In genomic region chr15:101714356-101714755, GRCm38 (mm10) we compare ENCODE assay signal across 23 mouse cellular contexts. TPM values are rescaled to one million over a fixed set of nuclear protein-coding genes. Genes with fewer than 3 reads are reported as not detected.
DNase-seq lines count a peak whose midpoint lies in the region; ATAC-seq lines count a peak whose summit lies in the region.
"Had no signal": no experiment of that assay in that cellular context is flagged by ENCODE, and none has a peak within 500 bp of the region (broad histone marks: within the 10 kb centered on the region; RNA-seq: fewer than 3 reads in every experiment).

No protein-coding gene starts in this region.

- H3K27ac ChIP-seq in embryonic facial prominence, embryonic 12.5 days = 0 out of 2 replicates have a peak overlapping the region, but pooled peaks have one; percentile 30
- H3K27ac ChIP-seq in embryonic facial prominence, embryonic 10.5 days (replicated peaks) = no peak overlapping the region; the same call in none of the 2 replicates
- H3K27ac ChIP-seq in embryonic facial prominence, embryonic 13.5 days = peak overlapping the region; percentile 23
- peak overlapping the region; percentile 31 for H3K27ac ChIP-seq in stomach, embryonic 16.5 days (ENCODE audit: low read length)
- H3K27ac ChIP-seq: forebrain, embryonic 15.5 days; hindbrain, embryonic 10.5 days; hindbrain, embryonic 14.5 days had no signal

- no peak overlapping the region for H3K4me2 ChIP-seq in embryonic facial prominence, embryonic 12.5 days (replicated peaks)
- no peak overlapping the region for H3K4me2 ChIP-seq in embryonic facial prominence, embryonic 13.5 days
- H3K4me2 ChIP-seq in stomach, embryonic 16.5 days (ENCODE audit: low read depth, low read length) = no peak overlapping the region
- H3K4me2 ChIP-seq: forebrain, embryonic 15.5 days; heart, embryonic 12.5 days; hindbrain, embryonic 14.5 days had no signal

- H3K36me3 ChIP-seq in embryonic facial prominence, embryonic 12.5 days = no peaks in the 10 kb centered on the region
- H3K36me3 ChIP-seq in embryonic facial prominence, embryonic 10.5 days (replicated peaks) = no peaks in the 10 kb centered on the region
- no peaks in the 10 kb centered on the region for H3K36me3 ChIP-seq in embryonic facial prominence, embryonic 13.5 days
- H3K36me3 ChIP-seq in stomach, embryonic 16.5 days (ENCODE audit: control insufficient read depth, insufficient read depth, low read length) = no peaks in the 10 kb centered on the region
- H3K36me3 ChIP-seq: forebrain, embryonic 15.5 days; G1E; heart, embryonic 12.5 days; hindbrain, embryonic 10.5 days had no signal

- H3K27me3 ChIP-seq in embryonic facial prominence, embryonic 12.5 days = no peaks in the 10 kb centered on the region
- no peaks in the 10 kb centered on the region for H3K27me3 ChIP-seq in embryonic facial prominence, embryonic 10.5 days (replicated peaks; ENCODE audit: low read depth, poor library complexity, severe bottlenecking)
- no peaks in the 10 kb centered on the region for H3K27me3 ChIP-seq in embryonic facial prominence, embryonic 13.5 days
- no peaks in the 10 kb centered on the region for H3K27me3 ChIP-seq in stomach, embryonic 16.5 days (ENCODE audit: control insufficient read depth, insufficient read depth, low read length)
- H3K27me3 ChIP-seq: forebrain, embryonic 15.5 days had no signal

- no peak overlapping the region for H3K4me3 ChIP-seq in embryonic facial prominence, embryonic 12.5 days
- no peak overlapping the region for H3K4me3 ChIP-seq in embryonic facial prominence, embryonic 10.5 days
- H3K4me3 ChIP-seq in embryonic facial prominence, embryonic 13.5 days = no peak overlapping the region
- no peak overlapping the region for H3K4me3 ChIP-seq in stomach, embryonic 16.5 days (replicated peaks; ENCODE audit: low read length)
- H3K4me3 ChIP-seq: forebrain, embryonic 15.5 days; heart, embryonic 12.5 days; hindbrain, embryonic 10.5 days had no signal

- no peak for ATAC-seq in embryonic facial prominence, embryonic 12.5 days (ENCODE audit: insufficient number of reproducible peaks, insufficient read depth, low FRiP score, low TSS enrichment)
- ATAC-seq in embryonic facial prominence, embryonic 13.5 days (ENCODE audit: insufficient number of reproducible peaks, insufficient read depth, low FRiP score, low TSS enrichment, low read depth) = no peak
- no peak for ATAC-seq in stomach, embryonic 16.5 days (ENCODE audit: insufficient read depth, low FRiP score)
- ATAC-seq: CD4-positive, CD25-positive, alpha-beta regulatory T cell, adult 4 months; forebrain, embryonic 15.5 days had no signal

- no peak overlapping the region for H3K9ac ChIP-seq in embryonic facial prominence, embryonic 12.5 days
- no peak overlapping the region for H3K9ac ChIP-seq in embryonic facial prominence, embryonic 13.5 days
- no peak overlapping the region for H3K9ac ChIP-seq in stomach, embryonic 16.5 days (ENCODE audit: low read length)
- H3K9ac ChIP-seq: forebrain, embryonic 15.5 days; heart, embryonic 12.5 days; hindbrain, embryonic 14.5 days had no signal

- no peaks in the 10 kb centered on the region for H3K9me3 ChIP-seq in embryonic facial prominence, embryonic 12.5 days
- no peaks in the 10 kb centered on the region for H3K9me3 ChIP-seq in embryonic facial prominence, embryonic 10.5 days
- H3K9me3 ChIP-seq in embryonic facial prominence, embryonic 13.5 days = no peaks in the 10 kb centered on the region
- H3K9me3 ChIP-seq in stomach, embryonic 16.5 days (replicated peaks; ENCODE audit: control insufficient read depth, low read length) = no peaks in the 10 kb centered on the region
- H3K9me3 ChIP-seq: forebrain, embryonic 15.5 days; heart, embryonic 12.5 days; hindbrain, embryonic 10.5 days had no signal

- no peaks in the 10 kb centered on the region for H3K4me1 ChIP-seq in embryonic facial prominence, embryonic 12.5 days
- peaks cover 18% of the 10 kb centered on the region; the same call in 1 of the 2 replicates for H3K4me1 ChIP-seq in embryonic facial prominence, embryonic 10.5 days
- peaks cover 12% of the 10 kb centered on the region; the same call in 1 of the 2 replicates for H3K4me1 ChIP-seq in embryonic facial prominence, embryonic 13.5 days
- peaks cover 3% of the 10 kb centered on the region; the same call in 1 of the 2 replicates for H3K4me1 ChIP-seq in stomach, embryonic 16.5 days (ENCODE audit: control insufficient read depth, insufficient read depth, low read length)
- H3K4me1 ChIP-seq: forebrain, embryonic 15.5 days; heart, embryonic 12.5 days had no signal

- no peak for DNase-seq in embryonic facial prominence, embryonic 10.5 days (ENCODE audit: low spot score)
- DNase-seq in lung, postnatal 36 days = peak; percentile 20
- no peak for DNase-seq in lung, postnatal 25 days (ENCODE audit: low spot score)
- DNase-seq in heart, adult 18-20 months = no peak
- no peak for DNase-seq in retina, postnatal 1 day
- DNase-seq: adrenal gland, adult 8-10 months; adrenal gland, postnatal 36 days; B cell, adult 2 months; gastrocnemius, postnatal 10 days had no signal

- WGBS in embryonic facial prominence, embryonic 12.5 days = 76% methylated on average over 5 of the region's 5 CpGs
- 79% methylated on average over 5 of the region's 5 CpGs for WGBS in embryonic facial prominence, embryonic 10.5 days
- 78% methylated on average over 5 of the region's 5 CpGs for WGBS in embryonic facial prominence, embryonic 13.5 days
- WGBS in stomach, embryonic 16.5 days = 55% methylated on average over 5 of the region's 5 CpGs

RNA-seq across cellular contexts. Expression of gene Krt5, which starts 1.7 kb away (rescaled TPM):
- polyA plus RNA-seq in embryonic facial prominence, embryonic 12.5 days (2016; fragmentation: Nextera tagmentation; extraction: Ambion mirVana) = 73.2 and 80.6 TPM in 2 replicates
- 1.1 and 5.4 TPM in 2 replicates for polyA plus RNA-seq in embryonic facial prominence, embryonic 10.5 days (2016; fragmentation: Nextera tagmentation; extraction: Ambion mirVana)
- 403 and 498 TPM in 2 replicates for polyA plus RNA-seq in embryonic facial prominence, embryonic 13.5 days (2015; fragmentation: Nextera tagmentation; extraction: Ambion mirVana)
- polyA plus RNA-seq in stomach, embryonic 16.5 days (2015; fragmentation: Nextera tagmentation; extraction: Ambion mirVana) = 464 and 594 TPM in 2 replicates
- total RNA-seq in heart, adult 18-20 months (2021) = 1 to 10 TPM in 1 of 2 experiments, not detected in 1; 1.5 TPM
- total RNA-seq: adrenal gland, adult 8-10 months; adrenal gland, postnatal 36 days; G1E; gastrocnemius, postnatal 10 days; heart, postnatal 25 days had no signal
- polyA plus RNA-seq: CD4-positive, CD25-positive, alpha-beta regulatory T cell, adult 4 months; G1E; hindbrain, embryonic 14.5 days had no signal

RNA-seq across cellular contexts. Expression of gene Krt6a, which starts 20.2 kb away (rescaled TPM):
- 1.4 and 1.6 TPM in 2 replicates for polyA plus RNA-seq in embryonic facial prominence, embryonic 12.5 days (2016; fragmentation: Nextera tagmentation; extraction: Ambion mirVana)
- 0.06 and 0.09 TPM in 2 replicates for polyA plus RNA-seq in embryonic facial prominence, embryonic 10.5 days (2016; fragmentation: Nextera tagmentation; extraction: Ambion mirVana)
- 29.7 and 31.8 TPM in 2 replicates for polyA plus RNA-seq in embryonic facial prominence, embryonic 13.5 days (2015; fragmentation: Nextera tagmentation; extraction: Ambion mirVana)
- 458 and 584 TPM in 2 replicates for polyA plus RNA-seq in stomach, embryonic 16.5 days (2015; fragmentation: Nextera tagmentation; extraction: Ambion mirVana)
- not detected for total RNA-seq in heart, adult 18-20 months (2021)
- total RNA-seq: adrenal gland, adult 8-10 months; adrenal gland, postnatal 36 days; G1E; gastrocnemius, postnatal 10 days; heart, adult 8-10 months; heart, postnatal 25 days had no signal
- polyA plus RNA-seq: CD4-positive, CD25-positive, alpha-beta regulatory T cell, adult 4 months; cerebellum, adult 2 months; forebrain, embryonic 11.5 days; forebrain, embryonic 15.5 days; G1E; heart, embryonic 12.5 days; hindbrain, embryonic 10.5 days; hindbrain, embryonic 14.5 days had no signal

RNA-seq across cellular contexts. Expression of gene Krt71, which starts 28.6 kb away (rescaled TPM):
- not detected in 2 replicates for polyA plus RNA-seq in embryonic facial prominence, embryonic 12.5 days (2016; fragmentation: Nextera tagmentation; extraction: Ambion mirVana)
- not detected in 2 replicates for polyA plus RNA-seq in embryonic facial prominence, embryonic 10.5 days (2016; fragmentation: Nextera tagmentation; extraction: Ambion mirVana)
- polyA plus RNA-seq in embryonic facial prominence, embryonic 13.5 days (2015; fragmentation: Nextera tagmentation; extraction: Ambion mirVana) = 0.34 TPM in 1 of 2 replicates, not detected in the other
- not detected in 2 replicates for polyA plus RNA-seq in stomach, embryonic 16.5 days (2015; fragmentation: Nextera tagmentation; extraction: Ambion mirVana)
- not detected for total RNA-seq in heart, adult 18-20 months (2021)
- total RNA-seq: adrenal gland, adult 8-10 months; adrenal gland, postnatal 36 days; G1E; heart, adult 8-10 months; heart, postnatal 25 days had no signal
- polyA plus RNA-seq: CD4-positive, CD25-positive, alpha-beta regulatory T cell, adult 4 months; embryonic facial prominence, embryonic 11.5 days; forebrain, embryonic 11.5 days; forebrain, embryonic 15.5 days; G1E; heart, embryonic 12.5 days; hindbrain, embryonic 10.5 days had no signal

RNA-seq across cellular contexts. Expression of gene Krt6b, which starts 34.3 kb away (rescaled TPM):
- polyA plus RNA-seq in embryonic facial prominence, embryonic 12.5 days (2016; fragmentation: Nextera tagmentation; extraction: Ambion mirVana) = not detected in 2 replicates
- not detected in 2 replicates for polyA plus RNA-seq in embryonic facial prominence, embryonic 10.5 days (2016; fragmentation: Nextera tagmentation; extraction: Ambion mirVana)
- polyA plus RNA-seq in embryonic facial prominence, embryonic 13.5 days (2015; fragmentation: Nextera tagmentation; extraction: Ambion mirVana) = 0.41 TPM in 1 of 2 replicates, not detected in the other
- 14.7 and 18.5 TPM in 2 replicates for polyA plus RNA-seq in stomach, embryonic 16.5 days (2015; fragmentation: Nextera tagmentation; extraction: Ambion mirVana)
- total RNA-seq in heart, adult 18-20 months (2021) = not detected
- total RNA-seq: adrenal gland, adult 8-10 months; adrenal gland, postnatal 36 days; G1E; gastrocnemius, postnatal 10 days; heart, adult 8-10 months; heart, postnatal 25 days had no signal
- polyA plus RNA-seq: CD4-positive, CD25-positive, alpha-beta regulatory T cell, adult 4 months; cerebellum, adult 2 months; embryonic facial prominence, embryonic 11.5 days; forebrain, embryonic 11.5 days; forebrain, embryonic 15.5 days; G1E; heart, embryonic 12.5 days; hindbrain, embryonic 10.5 days; hindbrain, embryonic 14.5 days had no signal

Comparison
In these comparisons a context has a peak if more than half of its experiments do, and no peak if none do; other contexts are left out.
1. RNA of gene Krt5, which starts 1.7 kb away (polyA plus RNA-seq): 403 to 498 TPM in embryonic facial prominence, embryonic 13.5 days, 464 to 594 TPM in stomach, embryonic 16.5 days and 73.2 to 80.6 TPM in embryonic facial prominence, embryonic 12.5 days; 1.1 to 5.4 TPM in embryonic facial prominence, embryonic 10.5 days; every median in the first group is over 10 times any median in the second.
2. RNA of gene Krt6a, which starts 20.2 kb away (polyA plus RNA-seq): 458 to 584 TPM in stomach, embryonic 16.5 days; 29.7 to 31.8 TPM in embryonic facial prominence, embryonic 13.5 days, 1.4 to 1.6 TPM in embryonic facial prominence, embryonic 12.5 days and 0.06 to 0.09 TPM in embryonic facial prominence, embryonic 10.5 days; every median in the first group is over 10 times any median in the second.